Mouse (Mus musculus) embryo, embryonic 11.5 days (tissue): ENCODE data around the gene Crbn.

Experiments used
- DNase-seq: peaks from one replicate; pipeline ENCODE4 v3.0.0-alpha.2; 2012; ENCODE audit warnings: low read depth, low spot score

Gene Crbn

DNA sequence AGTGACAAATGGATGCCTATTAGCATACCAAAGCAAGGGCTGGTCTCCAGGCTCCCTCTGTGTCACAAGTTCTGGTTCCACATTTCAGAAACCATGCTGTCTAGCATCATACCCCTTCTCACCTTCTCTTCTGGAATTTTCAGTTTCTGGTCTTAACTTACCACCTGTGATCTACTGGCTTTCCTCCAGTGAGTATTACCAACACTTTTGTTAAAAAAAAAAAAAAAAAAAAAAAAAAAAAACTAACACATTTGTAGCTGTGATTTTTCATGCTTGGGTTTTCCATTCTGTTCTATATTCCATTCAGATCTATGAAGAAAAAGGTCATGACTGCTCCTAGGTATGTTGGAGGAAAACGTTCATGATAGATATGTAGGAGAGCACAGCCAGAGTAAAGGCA is 34.0 kb downstream of the Crbn start:
- no peak for DNase-seq

DNA sequence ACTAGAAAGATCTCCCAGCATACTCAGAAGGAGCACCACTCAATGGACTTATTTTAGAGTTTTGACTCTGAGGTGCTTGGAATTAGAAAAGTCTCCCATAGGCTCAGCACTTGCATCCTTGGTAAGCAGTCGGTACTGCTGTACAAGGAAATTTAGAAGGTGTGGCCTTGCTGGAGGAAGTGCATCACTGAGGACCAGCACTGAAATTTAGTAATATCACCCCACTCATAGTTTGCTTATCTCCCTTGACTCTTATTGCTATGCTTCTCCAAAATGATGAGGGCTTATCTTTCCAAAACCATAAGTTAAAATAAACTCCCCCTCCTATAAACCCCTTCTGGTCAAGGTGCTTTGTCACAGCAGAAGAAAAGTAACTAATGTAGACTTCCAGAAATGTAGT is 38.4 kb downstream of the Crbn start:
- DNase-seq, result no peak

DNA sequence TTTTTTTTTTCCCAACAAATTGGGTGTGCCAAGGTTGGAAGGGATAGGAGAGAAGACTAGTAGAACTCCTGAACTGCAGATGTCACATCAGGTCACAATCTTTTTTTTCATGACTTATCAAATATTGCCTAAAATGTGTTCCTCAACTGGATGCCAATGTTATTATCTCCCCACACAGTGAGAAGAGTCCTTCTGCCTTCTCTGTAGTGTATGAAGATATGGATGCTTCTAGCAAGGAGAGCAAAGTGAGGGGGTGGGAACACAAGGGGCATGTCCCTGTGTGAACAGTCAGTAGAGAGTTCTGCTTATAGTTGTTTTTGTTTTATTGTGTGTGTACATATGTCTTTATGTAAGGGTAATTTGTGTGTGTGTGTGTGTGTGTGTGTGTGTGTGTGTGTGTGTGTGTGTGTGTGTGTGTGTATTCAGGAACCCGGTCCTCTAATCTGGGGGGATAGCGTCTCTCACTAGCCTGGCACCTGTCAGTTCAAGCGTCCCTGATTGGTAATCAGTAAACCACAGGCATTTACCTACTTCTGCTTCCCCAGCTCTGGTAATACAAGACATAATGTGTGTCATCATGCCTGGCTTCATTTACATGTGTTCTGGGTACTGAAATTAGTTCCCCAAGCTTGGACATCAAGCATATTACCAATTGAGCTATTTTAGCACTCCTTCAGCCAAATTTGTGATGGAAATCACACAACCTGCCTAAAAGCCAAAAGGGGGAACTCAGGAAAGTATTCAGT is 39.2 kb downstream of the Crbn start:
- no peak for DNase-seq

DNA sequence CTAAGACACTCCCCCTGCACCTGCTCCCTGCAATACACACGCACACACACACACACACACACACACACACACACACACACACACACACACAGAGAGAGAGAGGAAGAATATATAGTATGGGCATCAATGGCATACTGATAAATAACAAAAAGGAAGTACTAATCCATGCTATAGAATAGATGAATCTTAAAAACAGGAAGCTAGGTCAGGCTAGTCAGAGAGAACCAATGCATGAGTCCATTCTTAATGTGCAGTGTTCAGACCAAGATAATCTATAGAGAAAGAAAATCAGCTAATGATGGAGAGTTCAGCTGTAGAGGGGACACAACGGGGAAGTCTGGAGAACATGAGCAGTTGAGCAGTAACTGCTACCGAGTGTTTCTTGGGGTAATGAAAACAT is 41.6 kb downstream of the Crbn start:
- DNase-seq, result no peak

DNA sequence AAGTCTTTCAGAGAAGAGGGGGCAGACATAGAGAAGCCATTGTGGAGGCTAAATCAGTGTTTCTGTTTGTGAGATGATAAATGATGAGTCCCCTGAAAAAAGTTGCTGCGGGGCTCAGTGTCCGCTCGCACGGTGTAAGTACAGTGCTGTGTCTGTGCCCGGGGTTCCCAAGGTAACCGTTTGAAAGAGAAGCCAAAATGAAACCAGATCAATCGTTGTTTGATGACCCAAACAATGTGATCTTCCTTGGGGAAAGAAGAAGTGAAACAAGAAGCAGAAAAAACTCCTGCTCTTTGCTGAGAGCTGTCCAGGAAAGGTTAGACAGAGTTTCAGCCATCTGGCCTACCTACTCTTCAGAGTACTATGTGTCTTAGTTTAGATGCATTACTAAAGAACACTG is 49.6 kb downstream of the Crbn start:
- no peak for DNase-seq

DNA sequence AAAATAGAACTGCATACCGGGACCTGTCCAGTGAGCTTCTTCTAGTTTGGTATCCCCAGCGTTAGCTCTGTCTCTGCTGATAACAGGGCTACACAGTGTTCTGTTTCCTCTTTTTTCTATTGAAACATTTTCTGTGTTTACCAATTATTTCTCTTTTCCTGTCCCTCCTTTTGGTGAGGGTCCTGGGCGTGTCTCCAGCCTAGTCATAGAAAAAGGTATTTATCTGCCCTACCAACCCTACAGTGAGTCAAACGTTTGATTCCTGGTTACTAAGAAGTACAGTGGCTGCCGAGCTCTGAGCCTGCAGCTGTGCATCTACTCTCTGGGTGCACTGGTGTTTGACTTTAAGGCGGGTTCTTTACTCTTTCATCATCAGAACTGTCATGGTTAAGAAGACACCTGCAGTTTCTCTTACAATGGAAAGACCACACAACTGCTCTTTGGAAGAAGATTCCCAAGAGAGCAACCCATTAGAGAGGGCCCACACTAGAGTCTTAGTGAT is 50.9 kb downstream of the Crbn start, which contains the start of gene Il5ra:
Gene Il5ra (minus strand): TSS at position 151 of the 502 bp plus-strand sequence.
- no peak for DNase-seq

DNA sequence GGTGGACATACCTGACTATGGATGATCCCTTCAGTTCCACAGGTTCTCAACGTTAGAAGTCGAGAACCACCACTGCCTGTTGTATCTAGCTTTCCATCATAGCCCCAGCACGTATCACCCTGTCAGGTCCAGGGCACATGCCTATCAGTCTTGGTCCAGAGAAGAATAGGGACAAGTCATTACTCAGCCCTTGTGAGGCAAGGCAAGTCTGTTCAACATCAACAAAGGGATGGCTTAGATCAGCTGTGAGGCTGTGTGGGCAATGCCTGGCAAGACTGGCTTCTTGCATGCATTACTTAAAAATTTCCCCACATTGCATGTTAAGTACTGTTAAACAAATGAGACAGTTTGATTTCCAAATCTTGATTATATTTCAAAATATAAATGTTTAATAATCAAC is 52.1 kb downstream of the Crbn start:
- no peak for DNase-seq

DNA sequence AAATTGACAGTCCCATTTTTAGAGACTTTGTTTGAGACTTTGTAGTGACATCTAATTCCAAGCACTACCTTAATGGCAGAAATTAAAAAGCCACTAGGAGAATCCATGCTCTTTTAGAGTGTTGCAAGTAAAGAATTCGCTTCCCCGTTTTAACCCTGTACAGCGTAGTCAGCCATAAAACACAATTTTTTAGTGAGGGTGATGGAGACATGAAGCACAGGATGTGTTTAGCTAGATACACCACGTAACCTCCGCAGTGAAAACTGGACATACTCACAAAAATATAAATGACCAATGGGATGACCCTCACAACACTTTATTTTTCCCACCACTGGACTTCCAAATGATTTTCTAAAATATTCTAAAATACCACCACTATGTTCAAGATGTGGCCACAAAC is 52.6 kb downstream of the Crbn start:
- no peak for DNase-seq

DNA sequence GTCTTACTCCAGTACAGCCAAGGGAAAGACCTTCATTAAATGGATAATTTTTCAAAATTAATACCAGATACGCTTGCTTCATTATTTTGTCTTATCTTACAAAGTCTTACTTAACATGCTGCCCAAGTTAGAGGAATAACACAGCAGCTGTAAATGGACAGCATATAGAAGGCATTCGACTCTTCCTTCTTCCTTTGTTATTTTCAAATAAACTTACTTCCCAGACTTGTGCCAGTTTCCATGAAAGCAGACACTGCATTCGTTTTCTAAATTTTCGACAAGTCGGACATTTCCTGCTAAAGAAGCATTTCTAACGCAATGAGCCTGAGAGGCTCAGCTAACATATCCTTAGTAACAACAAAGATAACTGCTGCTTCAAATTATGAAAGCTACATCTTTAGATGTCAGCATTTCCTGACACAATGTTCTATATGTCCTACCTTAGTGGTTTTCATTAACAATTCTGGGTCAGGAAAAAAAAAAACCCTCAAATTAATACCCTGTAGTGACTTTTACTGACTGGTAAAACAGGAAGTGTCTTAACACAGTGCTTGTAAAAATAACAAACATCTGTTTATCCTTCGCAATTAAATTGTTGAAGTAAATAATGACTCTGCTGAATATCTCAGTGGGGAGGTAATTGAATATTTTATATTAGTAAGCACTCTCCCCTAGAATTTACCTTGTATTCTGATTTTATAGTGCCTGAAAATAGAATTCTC is 54.0 kb downstream of the Crbn start:
- no peak for DNase-seq

DNA sequence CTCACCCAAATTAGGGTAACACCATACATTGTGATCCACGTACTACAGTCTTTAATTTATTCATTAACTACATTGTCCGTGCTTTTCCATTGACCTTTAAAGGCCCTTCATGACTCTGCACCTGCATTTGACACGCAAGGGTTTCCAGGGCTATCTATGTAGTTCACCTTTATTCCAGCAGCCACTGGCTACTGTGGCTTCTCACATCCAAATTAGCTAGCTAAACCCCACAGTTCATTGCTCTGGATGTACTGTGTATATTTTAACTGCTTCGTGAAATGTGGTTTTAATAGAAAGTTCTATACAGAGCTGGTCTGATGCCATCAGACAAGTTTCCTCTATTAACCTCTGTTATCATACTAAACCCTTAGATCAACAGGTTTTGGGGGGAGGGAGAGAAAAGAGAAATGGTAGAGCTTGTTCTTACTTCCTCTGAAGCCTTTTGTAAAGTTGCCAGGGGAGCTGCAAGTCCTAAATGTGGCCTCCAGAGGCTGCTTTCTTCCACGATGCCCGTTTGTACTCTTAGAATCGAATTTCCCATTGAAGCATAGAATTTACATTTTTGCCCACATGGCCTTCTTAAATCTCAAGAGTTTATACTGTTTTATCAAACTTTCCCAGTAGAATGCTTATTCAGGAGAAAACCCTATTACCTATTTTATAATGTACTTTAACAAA is 56.2 kb downstream of the Crbn start:
- no peak for DNase-seq

DNA sequence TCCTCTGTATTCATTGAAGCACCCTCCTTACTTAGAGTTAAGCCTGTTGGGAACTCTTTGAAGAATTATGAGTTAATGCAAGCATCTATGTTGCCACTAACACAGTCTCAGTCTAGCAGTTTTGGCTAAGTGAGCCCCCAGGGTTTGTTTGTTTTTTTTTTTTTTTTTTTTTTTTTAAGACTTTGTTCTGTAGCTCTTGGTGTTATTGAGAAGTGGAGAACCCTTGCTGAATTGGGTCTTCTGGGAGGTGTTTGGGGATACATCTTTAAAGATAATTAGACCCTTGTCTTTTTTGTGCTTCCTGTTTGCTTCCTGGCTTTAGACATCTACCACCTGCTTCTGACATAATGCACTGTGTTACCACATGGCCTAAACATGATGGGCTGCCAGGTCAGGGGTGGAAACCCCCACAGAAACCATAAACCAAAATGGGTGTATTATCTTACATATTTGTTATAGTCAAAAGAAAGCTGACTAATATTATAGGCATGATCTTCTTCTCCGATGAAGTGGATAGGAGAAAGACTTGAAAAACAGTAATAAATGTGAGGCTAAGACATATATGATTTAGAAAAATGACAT is 59.5 kb downstream of the Crbn start:
- DNase-seq, result no peak

DNA sequence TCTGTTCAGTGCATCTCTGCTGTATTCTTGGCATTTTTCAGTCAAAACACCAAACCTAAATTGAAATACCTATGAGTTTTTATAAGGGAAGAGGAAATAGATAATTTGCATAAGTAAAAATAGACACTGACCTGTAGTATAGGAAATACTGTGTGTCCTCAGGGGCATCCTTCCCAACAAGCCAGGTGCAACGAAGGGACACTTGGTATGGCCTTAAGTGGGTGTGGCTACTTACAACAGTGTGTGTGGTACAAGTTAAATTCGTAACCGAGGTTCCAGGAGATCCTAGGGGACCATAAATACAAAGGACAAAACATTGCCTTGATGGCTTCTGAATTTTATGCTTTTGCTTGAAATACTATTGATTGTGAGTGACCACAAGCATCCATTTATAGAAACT is 61.6 kb downstream of the Crbn start:
- DNase-seq, result no peak

DNA sequence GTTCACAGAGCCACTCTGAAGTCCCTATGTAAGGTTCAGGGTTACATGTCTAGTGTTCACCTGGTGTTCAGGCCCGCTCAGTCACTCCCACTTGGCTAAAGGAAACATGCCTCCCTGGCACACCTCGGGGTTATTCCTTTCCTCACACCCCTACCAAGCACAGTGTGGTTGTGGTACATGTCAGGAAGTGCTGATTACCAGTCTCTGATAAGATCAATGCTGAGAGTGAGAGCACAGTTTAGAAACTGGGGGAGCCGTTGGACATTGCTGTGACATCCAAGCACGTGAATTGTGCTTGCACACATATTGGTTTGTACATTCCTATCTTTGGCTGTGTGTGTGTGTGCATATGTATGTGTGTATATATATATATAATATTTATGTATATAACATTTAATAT is 67.3 kb downstream of the Crbn start:
- no peak for DNase-seq
